Mouse (Mus musculus) MEL (cell line): ENCODE data around the gene Gpam. TPM values are rescaled to one million over a fixed set of nuclear protein-coding genes. Genes with fewer than 3 reads are reported as not detected.
A peak's percentile ranks its signal among the peaks of the same experiment; 100 is the strongest.

ENCODE experiments used
- DNase-seq: peaks from one replicate; pipeline ENCODE4 v3.0.0; 2011; ENCODE audit warnings: low read depth, low spot score
- H3K27ac ChIP-seq: 2 replicates; pipeline ENCODE4 v1.5.1; 2012; ENCODE audit warnings: low read depth, mild to moderate bottlenecking, control low read depth, low read length, moderate library complexity; ENCODE audit not compliant: control insufficient read depth
- H3K27me3 ChIP-seq, 2 experiments: fragments of 150-350 bp in 1 of 2; sonication (generic) in 1 of 2; 2 replicates each; pipeline ENCODE4 v1.6.1; 2012; ENCODE audit warnings: low read length in 2 of 2, mild to moderate bottlenecking in 2 of 2, improper control_type of control experiment in 1 of 2, moderate library complexity in 1 of 2; ENCODE audit not compliant: insufficient read depth in 2 of 2, control insufficient read depth in 1 of 2
- H3K36me3 ChIP-seq, 2 experiments: 2 replicates each; pipeline ENCODE4 v1.6.1; 2012 to 2014; ENCODE audit warnings: low read length in 2 of 2, improper control_type of control experiment in 1 of 2, inconsistent platforms in 1 of 2, mild to moderate bottlenecking in 1 of 2; ENCODE audit not compliant: insufficient read depth in 2 of 2, control insufficient read depth in 1 of 2
- H3K4me1 ChIP-seq, 2 experiments: fragments of 150-350 bp in 1 of 2; sonication (generic) in 1 of 2; 2 replicates each; pipeline ENCODE4 v1.6.1; 2012; ENCODE audit warnings: low read length in 2 of 2, improper control_type of control experiment in 1 of 2, mild to moderate bottlenecking in 1 of 2; ENCODE audit not compliant: insufficient read depth in 2 of 2, control insufficient read depth in 1 of 2
- H3K4me3 ChIP-seq, 2 experiments: fragments of 150-350 bp in 1 of 2; sonication (generic) in 1 of 2; 2 replicates each; pipeline ENCODE4 v1.5.1; 2012; ENCODE audit warnings: low read depth in 2 of 2, low read length in 2 of 2, mild to moderate bottlenecking in 2 of 2, moderate library complexity in 2 of 2, control low read depth in 1 of 2, improper control_type of control experiment in 1 of 2; ENCODE audit not compliant: control insufficient read depth in 1 of 2, insufficient read depth in 1 of 2
- H3K79me2 ChIP-seq: 2 replicates; pipeline ENCODE4 v1.6.1; 2012; ENCODE audit warnings: mild to moderate bottlenecking, low read length, moderate library complexity; ENCODE audit not compliant: control insufficient read depth, poor library complexity, insufficient read depth
- H3K9ac ChIP-seq: 2 replicates; pipeline ENCODE4 v1.6.1; 2012; ENCODE audit warnings: low read depth, mild to moderate bottlenecking, control low read depth, low read length, moderate library complexity; ENCODE audit not compliant: control insufficient read depth, poor library complexity, severe bottlenecking
- H3K9me3 ChIP-seq: fragments of 150-350 bp; sonication (generic); replicated peaks from 2 replicates; pipeline ENCODE4 v1.6.1; 2012; ENCODE audit warnings: mild to moderate bottlenecking, low read length, improper control_type of control experiment, moderate library complexity; ENCODE audit not compliant: insufficient read depth
- BHLHE40 ChIP-seq: IDR thresholded peaks from 2 replicates; pipeline ENCODE4 v1.6.1; 2012; ENCODE audit warnings: low read depth, mild to moderate bottlenecking, inconsistent platforms, low read length, improper control_type of control experiment, borderline replicate concordance
- CHD1 ChIP-seq: IDR thresholded peaks from 2 replicates; pipeline ENCODE4 v1.6.1; 2012; ENCODE audit warnings: low read depth, mild to moderate bottlenecking, inconsistent platforms, low read length, improper control_type of control experiment
- E2F4 ChIP-seq: IDR thresholded peaks from 2 replicates; pipeline ENCODE4 v1.6.1; 2011; ENCODE audit warnings: low read depth, low read length, improper control_type of control experiment, borderline replicate concordance
- GABPA ChIP-seq: IDR thresholded peaks from 2 replicates; pipeline ENCODE4 v1.6.1; 2012; ENCODE audit warnings: low read depth, mild to moderate bottlenecking, inconsistent platforms, low read length, improper control_type of control experiment, moderate library complexity
- HCFC1 ChIP-seq: IDR thresholded peaks from 2 replicates; pipeline ENCODE4 v1.6.1; 2012; ENCODE audit warnings: low read depth, mild to moderate bottlenecking, inconsistent platforms, low read length, improper control_type of control experiment, moderate library complexity
- MAFK ChIP-seq: IDR thresholded peaks from 2 replicates; pipeline ENCODE4 v1.6.1; 2011; ENCODE audit warnings: low read depth, mild to moderate bottlenecking, low read length, improper control_type of control experiment, borderline replicate concordance
- MEF2A ChIP-seq: IDR thresholded peaks from 2 replicates; pipeline ENCODE4 v1.6.1; 2014; ENCODE audit warnings: low read depth, mild to moderate bottlenecking, inconsistent platforms, low read length, improper control_type of control experiment; ENCODE audit not compliant: poor library complexity, insufficient replicate concordance, severe bottlenecking; ENCODE audit errors: extremely low read depth
- MXI1 ChIP-seq: IDR thresholded peaks from 2 replicates; pipeline ENCODE4 v1.6.1; 2011; ENCODE audit warnings: mild to moderate bottlenecking, low read depth, low read length, improper control_type of control experiment
- POLR2AphosphoS2 ChIP-seq: IDR thresholded peaks from 2 replicates; pipeline ENCODE4 v1.6.1; 2011; ENCODE audit warnings: low read length, improper control_type of control experiment
- POLR2AphosphoS5 ChIP-seq: IDR thresholded peaks from 2 replicates; pipeline ENCODE4 v1.6.1; 2012; ENCODE audit warnings: low read depth, borderline replicate concordance, mild to moderate bottlenecking, inconsistent platforms, low read length, moderate library complexity, mixed read lengths
- RCOR1 ChIP-seq: IDR thresholded peaks from 2 replicates; pipeline ENCODE4 v1.6.1; 2012; ENCODE audit warnings: low read depth, mild to moderate bottlenecking, inconsistent platforms, low read length, improper control_type of control experiment
- SIN3A ChIP-seq: IDR thresholded peaks from 2 replicates; pipeline ENCODE4 v1.6.1; 2012; ENCODE audit warnings: low read length, improper control_type of control experiment, inconsistent platforms
- TBP ChIP-seq: IDR thresholded peaks from 2 replicates; pipeline ENCODE4 v1.8.0; 2011; ENCODE audit warnings: low read depth, low read length, improper control_type of control experiment
- USF2 ChIP-seq, 2 experiments: IDR thresholded peaks; 2 replicates each; pipeline ENCODE4 v1.6.1; 2011 to 2012; ENCODE audit warnings: improper control_type of control experiment in 2 of 2, low read length in 2 of 2, borderline replicate concordance in 1 of 2, inconsistent platforms in 1 of 2, low read depth in 1 of 2, mild to moderate bottlenecking in 1 of 2; ENCODE audit not compliant: insufficient read depth in 1 of 2
- ZKSCAN1 ChIP-seq: IDR thresholded peaks from 2 replicates; pipeline ENCODE4 v1.6.1; 2012; ENCODE audit warnings: low read depth, mild to moderate bottlenecking, inconsistent platforms, low read length, improper control_type of control experiment, moderate library complexity
- ZMIZ1 ChIP-seq: IDR thresholded peaks from 2 replicates; pipeline ENCODE4 v1.6.1; 2012; ENCODE audit warnings: low read depth, mild to moderate bottlenecking, inconsistent platforms, low read length, improper control_type of control experiment, moderate library complexity
- ZNF384 ChIP-seq: IDR thresholded peaks from 2 replicates; pipeline ENCODE4 v1.6.1; 2012; ENCODE audit warnings: low read depth, mild to moderate bottlenecking, inconsistent platforms, low read length, improper control_type of control experiment
- polyA plus RNA-seq, 2 experiments: library from polyadenylated mRNA; stranded (reverse) in 1 of 2; unstranded in 1 of 2; fragments of >175 nt in 1 of 2; fragments of >200 nt in 1 of 2; gene quantifications; 2 replicates each; pipeline versions ENCODE4 v1.2.1 to v1.2.4; 2012; ENCODE audit warnings: low replicate concordance in 2 of 2, low read depth in 1 of 2; ENCODE audit not compliant: insufficient read length in 2 of 2, insufficient read depth in 1 of 2, missing spikeins in 1 of 2
- total RNA-seq: library from RNA; depleted of rRNA; stranded (reverse); fragments of 300-350 nt; gene quantifications from 2 replicates; pipeline ENCODE4 v1.2.3, GENCODE M21; 2012

The Gpam gene
- total and polyA plus RNA-seq, 3 experiments, result 26.2 to 327 (median 37.1) TPM

GRCm38 (mm10) chr19:55055634-55056269, 71.3 kb downstream of the Gpam start:
- H3K27me3 ChIP-seq, result no peaks in the 10 kb centered on the region
- no peak for TF ChIP-seq TBP
- TF ChIP-seq MAFK, result peak; percentile 94
- TF ChIP-seq, all 39 proteins: peak for 1
- H3K36me3 ChIP-seq, result no peaks in the 10 kb centered on the region
- H3K27ac ChIP-seq, result no peak overlapping the region
- no peak overlapping the region for H3K4me3 ChIP-seq
- H3K9me3 ChIP-seq, result no peaks in the 10 kb centered on the region
- H3K4me1 ChIP-seq, result no peaks in the 10 kb centered on the region
- no peaks in the 10 kb centered on the region for H3K79me2 ChIP-seq
- DNase-seq, result no peak
- no peak overlapping the region for H3K9ac ChIP-seq

GRCm38 (mm10) chr19:55053163-55053562, 73.9 kb downstream of the Gpam start:
- no peaks in the 10 kb centered on the region for H3K4me1 ChIP-seq
- no peak for DNase-seq
- H3K27ac ChIP-seq, result no peak overlapping the region
- H3K9ac ChIP-seq, result no peak overlapping the region
- no peak overlapping the region for H3K4me3 ChIP-seq
- no peaks in the 10 kb centered on the region for H3K9me3 ChIP-seq
- no peaks in the 10 kb centered on the region for H3K36me3 ChIP-seq
- no peaks in the 10 kb centered on the region for H3K79me2 ChIP-seq
- TF ChIP-seq CHD1 (no peak), MAFK (no peak), HCFC1 (no peak), SIN3A (no peak), USF2 (IDR thresholded peaks at IDR 0.05; ENCODE audit: borderline replicate concordance in 1 of 2, insufficient read depth in 1 of 2, low read depth in 1 of 2, low read length in 2 of 2) (no peak), RCOR1 (no peak), E2F4 (no peak), MXI1 (no peak), ZMIZ1 (no peak), POLR2AphosphoS2 (no peak), BHLHE40 (no peak), GABPA (no peak), ZNF384 (no peak), ZKSCAN1 (no peak), POLR2AphosphoS5 (no peak), MEF2A (no peak)
- TF ChIP-seq, all 39 proteins: peak for 0
- H3K27me3 ChIP-seq, result 0 out of 4 replicates have a peak, but pooled peaks cover 0 to 1% of the 10 kb centered on the region in 2 experiments
